Mouse (Mus musculus) T-helper 1 cell (primary cell): ENCODE results near the gene Ndufv3.
"Not testable (repeated sequence)": the region's sequence is repeated elsewhere in the genome, so short reads cannot be mapped to it uniquely, and the experiment has no call there.

Source experiments
- in situ Hi-C: fragments of 300-600 bp; cut with MboI, MseI; formaldehyde crosslinking; loops from one replicate; pipeline ENCODE4 v1.15.1; 2025; ENCODE audit warnings: high pct_unique_total_duplicates

Gene Ndufv3

DNA sequence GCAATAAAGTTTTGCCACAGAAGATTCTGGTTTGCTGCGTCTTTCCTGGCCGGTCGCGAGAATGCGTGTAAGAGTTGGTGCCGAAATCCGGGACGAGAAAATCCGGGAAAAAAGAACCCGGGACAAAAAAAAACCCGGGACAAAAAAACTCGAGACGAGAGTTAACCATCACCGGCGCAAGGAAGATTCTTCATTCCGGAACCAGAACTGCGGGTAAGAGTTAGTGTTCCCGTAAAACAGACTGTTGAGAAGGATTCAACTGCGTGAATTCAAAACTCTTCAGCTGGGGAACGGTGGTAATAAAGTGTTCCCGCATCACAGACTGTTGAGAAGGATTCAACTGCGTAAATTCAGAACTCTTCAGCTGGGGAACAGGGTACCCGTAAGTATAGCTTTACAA, 32.7 kb downstream of the Ndufv3 start:
- in situ Hi-C loops = not testable (repeated sequence)

DNA sequence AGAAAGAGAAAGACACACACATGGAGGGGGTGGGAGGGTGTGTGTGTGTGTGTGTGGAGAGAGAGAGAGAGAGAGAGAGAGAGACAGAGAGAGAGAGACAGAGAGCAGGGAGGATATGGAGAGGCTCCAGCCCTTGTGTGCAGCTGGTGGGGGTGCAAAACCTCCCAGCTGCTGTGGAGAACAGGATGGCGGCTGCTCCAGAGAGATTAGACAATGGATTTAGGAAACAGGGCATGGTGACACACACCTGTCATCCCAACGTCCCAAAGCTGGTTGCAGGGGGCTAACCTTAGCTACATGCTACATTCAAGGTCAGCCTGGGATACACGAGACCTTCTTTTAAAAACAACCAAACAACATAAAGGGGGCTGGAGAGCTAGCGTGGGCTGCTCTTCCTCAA, 36.3 kb downstream of the Ndufv3 start:
- in situ Hi-C loops = no loop called here

DNA sequence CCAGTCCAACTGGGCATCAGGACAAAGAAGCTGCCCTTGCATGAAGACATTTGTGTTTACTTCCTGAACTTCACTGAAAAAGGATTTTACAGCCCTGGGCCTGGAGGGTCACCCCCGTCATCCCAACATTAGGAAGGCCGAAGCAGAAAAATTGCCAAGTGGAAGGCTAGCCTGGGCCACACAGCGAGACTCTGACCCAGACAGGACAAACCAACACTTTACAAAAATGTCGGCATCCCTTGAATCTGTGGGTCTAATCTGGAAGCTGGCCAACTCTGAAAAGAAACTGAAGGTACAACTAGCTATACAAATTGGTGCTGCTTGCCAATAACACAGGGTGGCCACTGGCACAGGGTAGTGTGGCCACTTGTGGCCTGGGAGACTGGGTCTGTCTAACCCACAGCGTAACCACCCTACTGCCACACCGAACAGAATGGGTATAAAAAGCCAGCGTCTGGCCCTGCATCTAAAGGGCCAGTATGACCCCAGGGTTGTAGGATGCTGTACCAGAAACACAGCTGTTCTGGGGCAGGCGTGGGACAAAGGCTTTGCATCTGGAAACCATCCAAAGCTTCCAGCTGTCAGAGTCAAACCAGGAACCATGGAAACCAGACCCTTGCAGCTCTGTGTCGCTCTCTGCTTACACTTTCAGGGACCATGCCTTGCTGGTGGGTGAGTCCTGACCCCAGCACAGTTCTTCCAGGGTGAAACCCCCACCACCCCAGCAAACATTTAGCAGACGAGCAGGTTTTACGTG, 37.4 kb downstream of the Ndufv3 start:
- in situ Hi-C loops = no loop called here

DNA sequence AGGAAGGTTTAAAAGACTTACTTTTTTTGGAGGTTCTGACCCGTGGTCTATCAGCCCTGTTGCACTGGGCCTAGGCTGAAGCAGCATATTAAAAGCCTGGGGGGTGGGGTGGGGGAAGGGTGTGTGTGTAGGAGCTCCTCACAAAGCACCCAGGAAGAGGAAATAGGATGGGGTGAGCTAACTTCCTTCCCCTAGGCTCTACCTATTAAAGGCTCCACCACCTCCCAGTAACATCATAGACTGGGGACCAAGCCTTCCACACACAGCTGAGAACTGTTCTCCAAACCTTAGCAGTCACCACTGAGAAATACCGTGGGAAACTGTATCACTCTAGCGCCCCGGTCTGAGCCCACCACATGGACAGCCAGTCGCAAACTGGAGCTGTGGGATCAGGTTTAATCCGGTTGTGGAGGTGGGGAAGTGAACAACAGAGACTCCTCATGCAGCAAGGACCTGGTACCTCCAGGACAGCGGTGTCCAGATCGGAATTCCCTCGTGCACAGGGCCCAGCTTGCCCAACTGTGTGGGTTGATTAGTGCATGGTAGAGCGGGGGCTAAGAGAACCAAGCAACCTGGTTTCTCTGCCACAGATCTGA, 38.1 kb downstream of the Ndufv3 start:
- in situ Hi-C loops = no loop called here

DNA sequence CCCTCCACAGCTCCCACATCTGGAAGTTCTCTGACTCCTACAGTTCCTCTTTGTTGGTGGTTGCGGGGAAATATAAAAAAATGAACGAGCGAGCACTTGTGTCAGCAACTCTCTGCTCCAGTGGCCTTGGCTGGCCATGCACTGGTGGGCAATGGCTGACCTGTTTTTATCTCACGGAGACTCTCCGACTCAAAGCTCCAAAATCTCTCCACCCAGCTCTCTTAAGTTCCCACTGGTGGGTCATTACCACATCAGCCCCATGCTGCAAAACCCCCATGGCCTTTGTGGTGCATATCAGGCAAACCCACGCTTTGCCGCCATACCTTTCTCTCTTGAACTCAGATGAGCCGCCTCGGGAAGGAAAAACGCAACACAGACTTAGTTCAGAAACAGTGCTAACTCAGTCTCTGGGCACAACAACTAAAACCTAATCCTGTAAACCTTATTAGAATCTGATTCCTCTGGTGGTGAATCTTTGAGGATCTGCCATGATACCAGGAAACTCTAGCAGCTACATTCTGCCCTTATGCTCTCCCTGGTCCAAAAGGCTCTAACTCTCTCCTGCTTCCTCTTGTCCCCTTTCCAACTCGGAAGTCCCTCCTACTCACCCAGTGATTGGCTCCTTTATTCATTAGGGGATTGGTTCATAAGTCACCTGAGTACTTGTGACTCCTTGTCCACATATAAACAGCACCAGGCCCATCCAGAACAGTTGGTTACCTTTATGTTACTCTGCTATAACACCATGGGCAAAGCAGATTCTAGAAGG, 39.3 kb downstream of the Ndufv3 start:
- in situ Hi-C loops = no loop called here

DNA sequence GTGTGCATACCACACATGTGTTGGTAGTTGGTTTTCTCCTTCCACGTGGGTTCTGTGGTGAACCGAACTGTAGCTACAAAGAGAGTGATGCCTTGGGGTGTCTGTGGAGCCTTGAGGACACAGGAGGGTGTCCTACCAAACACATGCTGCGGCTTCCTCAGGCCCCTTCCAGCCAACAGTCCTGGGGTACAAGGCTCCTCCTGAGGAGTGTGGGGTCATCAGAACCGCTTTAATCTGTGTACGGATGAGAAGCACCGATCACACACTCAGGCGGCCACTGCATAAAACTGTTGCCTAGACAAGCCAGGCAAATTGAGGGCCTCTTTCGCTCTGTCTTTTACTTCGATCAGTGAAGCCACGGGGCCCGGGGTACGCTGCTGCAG, 43.7 kb downstream of the Ndufv3 start:
- in situ Hi-C loops = loop anchor here (5.0 kb wide), 1 partner anchor 51 kb away; no protein-coding TSS in a partner anchor

DNA sequence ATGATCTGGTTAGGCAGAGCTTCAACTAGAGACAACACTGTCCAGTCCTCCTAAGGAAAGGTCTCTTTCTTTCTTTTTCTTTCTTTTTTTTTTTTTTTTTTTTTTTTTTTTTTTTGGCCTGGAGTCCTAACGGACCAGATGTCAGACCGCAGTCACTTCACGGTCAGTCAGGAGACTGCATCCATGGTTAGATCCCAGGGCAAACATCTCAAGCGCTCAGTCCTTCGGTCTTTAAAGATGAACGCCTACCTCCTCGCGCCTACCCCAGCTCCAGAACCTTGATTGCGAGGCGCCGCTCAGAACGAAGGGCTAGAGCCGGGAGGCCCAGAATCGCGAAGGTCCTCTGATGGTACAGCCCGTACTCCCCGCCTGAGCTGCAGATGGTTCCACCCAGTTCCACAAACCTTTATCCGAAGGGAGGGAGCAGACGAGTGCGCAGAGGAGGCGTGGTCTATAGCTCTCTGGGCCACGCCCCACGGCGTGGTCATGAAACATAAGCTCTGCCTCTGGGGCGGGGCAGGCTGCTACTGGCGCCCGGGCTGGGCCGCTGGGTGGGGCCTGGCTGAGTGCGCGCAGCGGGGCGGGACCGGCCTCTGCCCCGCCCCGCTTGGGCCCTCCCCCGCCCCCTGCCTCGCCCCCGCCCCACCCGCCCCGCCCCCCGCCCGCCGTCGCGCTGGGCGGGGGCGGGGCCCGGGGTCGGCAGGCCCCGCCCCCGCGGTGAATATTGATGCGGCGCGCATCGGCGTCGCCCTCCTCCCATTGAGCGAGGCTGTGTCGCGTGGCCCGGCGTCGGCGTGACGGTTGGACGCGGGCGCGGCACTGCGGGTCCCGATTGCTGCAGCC, 44.3 kb downstream of the Ndufv3 start, which contains the start of gene Pknox1:
Gene Pknox1 (plus strand): TSS at position 720 of the 843 bp plus-strand sequence.
- in situ Hi-C loops = loop anchor here (5.0 kb wide), 1 partner anchor 52 kb away; no protein-coding TSS in a partner anchor

DNA sequence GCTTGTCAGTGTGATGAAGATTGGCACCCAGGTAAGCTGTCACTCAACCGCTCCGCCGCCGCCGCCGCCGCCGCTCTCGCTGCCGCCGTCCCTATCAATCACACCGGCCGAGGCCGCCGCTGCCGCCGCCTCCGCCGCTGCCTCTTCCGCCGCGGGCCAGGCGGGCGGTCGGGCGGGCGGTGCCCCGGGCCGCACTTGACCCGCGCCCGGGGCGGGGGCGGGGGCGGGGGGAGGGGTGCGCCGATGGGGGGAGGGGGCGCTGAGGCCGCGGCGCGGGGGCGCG, 44.9 kb downstream of the Ndufv3 start:
- in situ Hi-C loops = loop anchor here (5.0 kb wide), 1 partner anchor 52 kb away; no protein-coding TSS in a partner anchor

DNA sequence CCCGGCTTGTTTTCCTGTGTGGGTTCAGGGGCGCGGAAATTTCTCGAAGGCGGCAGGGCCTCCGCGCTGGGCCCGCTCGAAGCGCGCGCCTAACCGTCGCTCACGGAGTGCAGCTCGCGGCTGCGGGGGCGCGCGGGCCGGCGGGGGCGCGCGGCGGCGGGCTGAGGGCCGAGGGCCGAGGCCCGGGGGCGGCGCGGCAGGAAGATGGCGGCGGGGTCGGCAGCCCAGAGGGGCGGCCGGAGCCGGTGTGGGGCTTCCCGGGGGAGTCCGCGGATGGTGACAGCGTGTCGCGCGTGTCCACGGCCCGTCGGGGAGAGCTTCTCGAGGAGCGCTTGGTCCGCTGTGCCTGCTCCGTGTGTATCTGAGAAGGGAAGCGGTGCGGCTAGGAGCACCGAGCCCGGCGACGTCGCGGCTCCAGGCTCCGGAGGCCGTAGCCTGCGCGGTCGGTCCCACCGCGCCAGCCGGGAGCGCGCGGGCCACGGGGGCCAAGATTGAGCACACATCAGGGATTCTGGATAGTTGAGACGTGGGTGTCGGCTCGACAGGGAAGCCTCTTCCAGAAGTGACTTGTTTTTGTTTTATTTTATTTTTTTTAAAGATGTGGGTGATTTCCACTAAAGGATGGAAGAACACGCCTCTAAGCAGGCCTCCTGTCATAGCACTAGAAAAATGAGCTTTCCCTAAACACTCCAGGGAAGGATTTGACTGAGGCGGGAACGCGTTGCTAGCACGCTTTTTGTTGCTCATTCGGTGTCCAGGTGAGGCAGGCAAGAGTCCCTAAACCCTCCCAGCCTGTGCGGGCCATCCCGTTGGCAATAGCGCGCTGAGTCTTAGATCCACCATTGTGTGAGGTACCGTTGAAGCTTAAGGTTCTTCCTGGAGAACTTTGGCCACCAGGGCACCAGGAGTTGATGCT, 45.5 kb downstream of the Ndufv3 start:
- in situ Hi-C loops = no loop called here

DNA sequence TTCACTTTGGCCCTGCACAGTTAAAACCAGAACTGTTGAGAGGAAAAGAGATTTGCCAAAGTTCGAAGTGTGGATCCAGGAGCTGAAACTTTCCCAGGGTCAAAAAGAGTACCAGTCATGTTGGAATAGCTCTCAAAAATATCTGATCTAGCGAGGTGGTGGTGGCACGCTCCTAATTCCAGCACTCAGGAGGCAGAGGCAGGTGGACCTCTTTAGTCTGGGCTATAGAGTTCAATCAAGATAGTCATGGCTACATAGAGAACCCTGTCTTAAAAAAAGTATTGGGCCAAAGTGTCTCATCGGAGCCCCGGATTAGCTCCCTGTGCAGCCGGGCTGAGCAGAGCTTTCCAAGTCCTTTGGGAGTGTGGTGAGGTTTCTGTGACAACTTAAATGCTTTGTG, 46.4 kb downstream of the Ndufv3 start:
- in situ Hi-C loops = no loop called here

DNA sequence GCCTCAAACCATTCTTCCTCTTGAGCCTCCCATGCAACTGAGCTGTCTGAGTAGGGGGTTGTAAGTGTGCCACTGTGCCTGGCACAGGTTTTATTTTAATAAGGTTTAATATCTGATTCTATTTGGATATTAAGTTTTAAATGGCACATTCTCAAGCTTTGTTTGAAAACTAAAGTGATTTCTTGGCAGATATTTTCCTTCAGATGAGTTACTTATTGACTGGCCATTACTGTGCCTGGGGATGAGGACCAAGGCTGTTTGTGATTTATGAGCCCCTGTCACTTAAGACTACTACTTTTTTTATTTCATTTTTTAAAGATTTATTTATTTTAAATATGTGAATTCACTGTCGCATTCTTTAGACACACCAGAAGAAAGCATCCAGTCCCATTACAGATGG, 49.8 kb downstream of the Ndufv3 start:
- in situ Hi-C loops = no loop called here

DNA sequence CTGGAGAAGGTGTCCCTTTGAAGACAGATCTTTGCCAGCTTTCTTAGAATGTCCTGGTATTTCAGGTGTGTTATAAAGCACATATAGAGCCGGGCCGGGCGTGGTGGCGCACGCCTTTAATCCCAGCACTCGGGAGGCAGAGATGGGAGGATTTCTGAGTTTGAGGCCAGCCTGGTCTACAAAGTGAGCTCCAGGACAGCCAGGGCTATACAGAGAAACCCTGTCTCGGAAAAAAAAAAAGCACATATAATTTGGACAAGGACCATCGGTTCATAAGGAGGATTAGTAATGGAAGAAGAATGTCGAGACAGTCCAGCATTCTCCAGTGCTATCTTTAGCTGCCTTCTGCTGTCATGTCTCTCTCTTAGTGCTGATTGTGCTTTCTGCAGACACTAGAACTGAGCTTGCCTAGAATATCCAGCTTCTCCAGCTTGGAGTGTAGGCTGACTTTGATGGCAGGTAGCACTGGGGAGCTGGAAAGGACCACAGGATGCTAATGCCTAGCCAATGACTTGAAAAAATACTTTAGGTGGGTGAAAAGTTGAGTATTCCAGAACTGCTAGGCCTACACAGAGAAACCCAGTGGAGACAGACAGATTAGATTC, 50.5 kb downstream of the Ndufv3 start:
- in situ Hi-C loops = no loop called here

DNA sequence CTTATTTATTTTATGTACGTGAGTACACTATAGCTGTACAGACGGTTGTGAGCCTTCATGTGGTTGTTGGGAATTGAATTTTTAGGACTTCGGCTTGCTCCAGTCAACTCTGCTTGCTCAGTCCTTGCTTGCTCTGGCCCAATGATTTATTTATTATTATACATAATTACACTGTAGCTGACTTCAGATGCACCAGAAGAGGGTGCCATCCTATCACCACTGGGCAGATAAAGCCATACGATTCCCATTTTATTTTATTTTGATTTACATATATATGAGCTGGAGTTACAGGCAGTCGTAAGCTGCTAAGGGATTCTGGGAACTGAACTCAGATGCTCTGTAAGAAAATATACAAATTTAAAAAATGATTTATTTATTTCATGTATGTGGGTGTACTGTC, 51.8 kb downstream of the Ndufv3 start:
- in situ Hi-C loops = no loop called here

DNA sequence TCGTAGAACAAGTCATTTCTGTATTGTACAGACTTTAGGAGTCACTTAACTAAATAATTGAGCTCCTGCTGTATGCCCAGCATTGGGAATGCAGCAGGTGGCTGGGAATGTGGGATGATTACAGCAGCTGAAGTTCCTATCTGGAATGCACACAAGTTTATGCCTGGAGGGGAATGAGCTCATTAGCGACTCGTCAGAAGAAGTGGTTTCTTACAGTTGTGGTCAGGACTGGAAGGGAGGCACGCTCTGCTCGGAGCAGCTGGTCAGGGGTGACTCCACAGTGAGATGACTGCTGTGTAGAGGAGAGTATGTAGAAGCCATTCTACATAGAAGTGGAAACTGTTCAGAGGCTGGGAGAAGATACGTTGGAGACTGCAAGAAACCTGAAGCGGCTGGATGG, 54.7 kb downstream of the Ndufv3 start:
- in situ Hi-C loops = no loop called here

DNA sequence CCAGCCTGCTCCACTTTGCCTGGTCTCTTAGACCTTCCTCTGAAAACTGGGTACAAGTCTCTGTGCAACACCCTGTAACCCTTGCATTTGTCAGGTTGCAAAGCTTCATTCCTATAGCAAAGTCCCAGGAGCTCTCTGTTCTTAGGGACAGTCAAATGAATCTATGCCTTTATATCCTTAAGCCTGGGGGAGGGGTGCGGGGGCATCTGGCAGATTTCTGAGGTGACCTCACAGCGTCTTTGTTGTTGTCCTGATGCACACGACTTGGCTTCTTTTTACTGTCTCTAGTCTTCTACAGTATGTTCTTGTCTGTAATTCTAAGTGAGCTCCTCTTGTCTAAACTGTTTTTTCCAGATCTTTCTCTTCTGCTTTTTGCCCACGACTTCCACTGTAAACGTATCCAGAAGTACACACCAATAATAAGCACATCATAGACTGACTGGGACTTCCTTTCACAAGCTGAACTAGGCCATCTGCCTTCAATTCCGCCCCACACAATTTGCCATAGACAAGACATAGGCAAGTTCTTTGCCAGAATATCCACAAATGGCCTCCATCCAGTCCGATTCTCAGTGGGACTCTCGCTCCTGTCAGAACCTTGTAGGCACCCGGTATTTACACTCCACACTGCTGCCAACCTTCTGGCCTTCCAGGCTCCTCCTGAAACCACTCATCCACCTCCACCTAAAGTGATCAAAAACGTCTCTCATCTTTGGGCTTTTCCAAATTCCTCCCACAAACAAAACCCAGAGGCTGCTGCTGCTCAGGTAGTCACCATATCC, 56.7 kb downstream of the Ndufv3 start:
- in situ Hi-C loops = no loop called here

DNA sequence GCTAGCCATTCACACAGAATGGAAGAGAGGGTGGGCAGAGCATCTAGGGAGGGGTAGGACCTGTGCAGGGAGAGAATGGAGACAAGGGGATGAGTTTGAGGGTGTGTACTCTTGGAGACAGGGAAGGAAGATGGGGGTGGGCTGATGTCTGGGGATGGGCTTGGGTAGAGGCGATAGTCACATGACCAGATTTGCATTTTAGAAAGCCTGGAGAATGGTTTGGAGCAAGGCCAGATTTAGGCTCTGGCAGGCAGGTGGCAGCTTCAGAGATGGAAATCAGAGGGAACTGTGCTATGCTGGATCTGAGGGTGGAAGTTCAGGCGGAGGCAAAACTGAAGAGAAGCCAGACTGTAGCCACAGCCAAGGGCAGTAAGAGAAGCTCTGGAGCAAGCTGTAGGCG, 60.4 kb downstream of the Ndufv3 start:
- in situ Hi-C loops = loop anchor here (5.0 kb wide), 1 partner anchor 43 kb away; no protein-coding TSS in a partner anchor
